Mouse (Mus musculus) CH12.LX (cell line): ENCODE measurements around the gene Nrxn3.

Experiments used
- CTCF ChIP-seq, 2 experiments: IDR thresholded peaks in 1 of 2; conservative IDR thresholded peaks in 1 of 2; 2 replicates each; pipeline ENCODE4 v1.5.1; 2011 to 2012; ENCODE audit warnings: low read depth in 2 of 2, low read length in 2 of 2, improper control_type of control experiment in 1 of 2, inconsistent platforms in 1 of 2, mild to moderate bottlenecking in 1 of 2, moderate library complexity in 1 of 2
- MAX ChIP-seq: IDR thresholded peaks from 2 replicates; pipeline ENCODE4 v1.6.1; 2011; ENCODE audit warnings: low read length, improper control_type of control experiment
- RAD21 ChIP-seq: IDR thresholded peaks from 2 replicates; pipeline ENCODE4 v1.6.1; 2011; ENCODE audit warnings: low read depth, mild to moderate bottlenecking, low read length, improper control_type of control experiment, moderate library complexity

DNA sequence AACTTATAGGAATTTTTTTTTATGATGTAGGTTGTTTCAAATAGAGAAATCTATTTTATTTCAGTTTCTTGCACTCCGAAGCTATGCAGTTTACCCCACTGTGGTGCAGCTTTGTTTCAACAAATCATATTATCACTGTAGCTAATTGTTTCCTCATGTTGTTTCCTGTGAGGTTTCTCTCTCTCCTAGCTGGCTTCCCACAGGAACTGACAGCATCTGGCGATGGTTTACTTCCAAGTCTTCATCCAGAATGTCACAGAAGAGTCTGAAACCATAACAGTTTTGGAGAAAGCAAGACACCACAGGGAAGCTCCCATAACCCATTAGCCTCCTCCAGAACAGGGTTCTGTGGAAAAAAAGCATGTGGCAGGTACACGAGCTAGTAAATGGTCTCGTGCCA, 564.4 kb downstream of the Nrxn3 start:
- no peak for TF ChIP-seq CTCF (conservative IDR thresholded peaks at IDR 0.05 in 1 of 2, IDR thresholded peaks at IDR 0.05 in 1 of 2; ENCODE audit: low read depth in 2 of 2, low read length in 2 of 2)
- TF ChIP-seq MAX: no peak
- TF ChIP-seq RAD21: no peak
